Mouse (Mus musculus): ENCODE measurements around the gene Znrf2. TPM values are rescaled to one million over a fixed set of nuclear protein-coding genes. Genes with fewer than 3 reads are reported as not detected.

Znrf2 gene
- total and polyA plus RNA-seq, 3 experiments, result 20.3 to 49.4 (median 39.5) TPM

GRCm38 (mm10) chr6:54878546-54878945, 61.8 kb downstream of the Znrf2 start:
- ATAC-seq (ENCODE audit: extremely low read depth, insufficient number of reproducible peaks, low FRiP score, poor library complexity, severe bottlenecking), result no peak
- no peaks in the 10 kb centered on the region for H3K27me3 ChIP-seq (ENCODE audit: insufficient read depth, low read length)
- no peaks in the 10 kb centered on the region for H3K9me3 ChIP-seq (replicated peaks)
- H3K4me1 ChIP-seq (ENCODE audit: insufficient read depth, low read depth, low read length), result peaks cover 4% of the 10 kb centered on the region
- TF ChIP-seq TAL1 (conservative IDR thresholded peaks at IDR 0.05; ENCODE audit: low read depth, low read length), result no peak
- TF ChIP-seq GATA1 (IDR thresholded peaks at IDR 0.05; ENCODE audit: borderline replicate concordance, low read length), result no peak
- no peak for TF ChIP-seq POLR2AphosphoS5 (IDR thresholded peaks at IDR 0.05; ENCODE audit: insufficient replicate concordance, low read depth, low read length)
- TF ChIP-seq GATA2 (IDR thresholded peaks at IDR 0.05; ENCODE audit: borderline replicate concordance, low read depth, low read length), result no peak
- no peak for TF ChIP-seq CTCF (IDR thresholded peaks at IDR 0.05; ENCODE audit: low read depth, low read length)
- no peak overlapping the region for H3K4me3 ChIP-seq (ENCODE audit: low read depth, low read length)
- peaks cover 46% of the 10 kb centered on the region for H3K36me3 ChIP-seq (replicated peaks)
- no peak for DNase-seq (ENCODE audit: low spot score)

- no peaks in the 10 kb centered on the region for H3K9me3 ChIP-seq (replicated peaks)
- ATAC-seq (ENCODE audit: extremely low read depth, insufficient number of reproducible peaks, low FRiP score, poor library complexity, severe bottlenecking) (no peak), DNase-seq (ENCODE audit: low spot score) (no peak)
- no peak overlapping the region for H3K4me3 ChIP-seq (ENCODE audit: low read depth, low read length)
- peaks cover 4% of the 10 kb centered on the region for H3K4me1 ChIP-seq (ENCODE audit: insufficient read depth, low read depth, low read length)
- no peaks in the 10 kb centered on the region for H3K27me3 ChIP-seq (ENCODE audit: insufficient read depth, low read length)
- H3K36me3 ChIP-seq (replicated peaks), result peaks cover 47% of the 10 kb centered on the region
- TF ChIP-seq GATA2 (IDR thresholded peaks at IDR 0.05; ENCODE audit: borderline replicate concordance, low read depth, low read length), result no peak
- TF ChIP-seq CTCF (IDR thresholded peaks at IDR 0.05; ENCODE audit: low read depth, low read length), result no peak
- no peak for TF ChIP-seq GATA1 (IDR thresholded peaks at IDR 0.05; ENCODE audit: borderline replicate concordance, low read length)
- no peak for TF ChIP-seq POLR2AphosphoS5 (IDR thresholded peaks at IDR 0.05; ENCODE audit: insufficient replicate concordance, low read depth, low read length)
- TF ChIP-seq TAL1 (conservative IDR thresholded peaks at IDR 0.05; ENCODE audit: low read depth, low read length), result no peak
These were observed 63.4 kb downstream of the Znrf2 start for GRCm38 (mm10) chr6:54880086-54880485.

GRCm38 (mm10) chr6:54883424-54883823, 66.7 kb downstream of the Znrf2 start:
- no peak for ATAC-seq (ENCODE audit: extremely low read depth, insufficient number of reproducible peaks, low FRiP score, poor library complexity, severe bottlenecking)

GRCm38 (mm10) chr6:54886195-54886594, 69.5 kb downstream of the Znrf2 start:
- no peaks in the 10 kb centered on the region for H3K4me1 ChIP-seq (ENCODE audit: insufficient read depth, low read depth, low read length)
- no peaks in the 10 kb centered on the region for H3K9me3 ChIP-seq (replicated peaks)
- no peaks in the 10 kb centered on the region for H3K27me3 ChIP-seq (ENCODE audit: insufficient read depth, low read length)
- no peak for TF ChIP-seq GATA1 (IDR thresholded peaks at IDR 0.05; ENCODE audit: borderline replicate concordance, low read length)
- TF ChIP-seq GATA2 (IDR thresholded peaks at IDR 0.05; ENCODE audit: borderline replicate concordance, low read depth, low read length), result no peak
- no peak for TF ChIP-seq POLR2AphosphoS5 (IDR thresholded peaks at IDR 0.05; ENCODE audit: insufficient replicate concordance, low read depth, low read length)
- TF ChIP-seq TAL1 (conservative IDR thresholded peaks at IDR 0.05; ENCODE audit: low read depth, low read length), result no peak
- TF ChIP-seq CTCF (IDR thresholded peaks at IDR 0.05; ENCODE audit: low read depth, low read length), result no peak
- H3K36me3 ChIP-seq (replicated peaks), result peaks cover 58% of the 10 kb centered on the region
- DNase-seq (ENCODE audit: low spot score) (no peak), ATAC-seq (ENCODE audit: extremely low read depth, insufficient number of reproducible peaks, low FRiP score, poor library complexity, severe bottlenecking) (no peak)
- no peak overlapping the region for H3K4me3 ChIP-seq (ENCODE audit: low read depth, low read length)

More at GRCm38 (mm10) chr6:54883424-54883823, 66.7 kb downstream of the Znrf2 start:
- no peaks in the 10 kb centered on the region for H3K4me1 ChIP-seq (ENCODE audit: insufficient read depth, low read depth, low read length)
- H3K9me3 ChIP-seq (replicated peaks), result no peaks in the 10 kb centered on the region
- TF ChIP-seq GATA1 (IDR thresholded peaks at IDR 0.05; ENCODE audit: borderline replicate concordance, low read length) (no peak), CTCF (IDR thresholded peaks at IDR 0.05; ENCODE audit: low read depth, low read length) (no peak), POLR2AphosphoS5 (IDR thresholded peaks at IDR 0.05; ENCODE audit: insufficient replicate concordance, low read depth, low read length) (no peak), TAL1 (conservative IDR thresholded peaks at IDR 0.05; ENCODE audit: low read depth, low read length) (no peak), GATA2 (IDR thresholded peaks at IDR 0.05; ENCODE audit: borderline replicate concordance, low read depth, low read length) (no peak)
- H3K36me3 ChIP-seq (replicated peaks), result peaks cover 60% of the 10 kb centered on the region
- no peak overlapping the region for H3K4me3 ChIP-seq (ENCODE audit: low read depth, low read length)
- H3K27me3 ChIP-seq (ENCODE audit: insufficient read depth, low read length), result no peaks in the 10 kb centered on the region
- DNase-seq (ENCODE audit: low spot score), result no peak

- no peak for TF ChIP-seq GATA1 (IDR thresholded peaks at IDR 0.05; ENCODE audit: borderline replicate concordance, low read length)
- no peak for TF ChIP-seq POLR2AphosphoS5 (IDR thresholded peaks at IDR 0.05; ENCODE audit: insufficient replicate concordance, low read depth, low read length)
- no peak for TF ChIP-seq TAL1 (conservative IDR thresholded peaks at IDR 0.05; ENCODE audit: low read depth, low read length)
- no peak for TF ChIP-seq GATA2 (IDR thresholded peaks at IDR 0.05; ENCODE audit: borderline replicate concordance, low read depth, low read length)
- TF ChIP-seq CTCF (IDR thresholded peaks at IDR 0.05; ENCODE audit: low read depth, low read length), result no peak
- Histone ChIP-seq H3K36me3 (replicated peaks) (peaks cover 64% of the 10 kb centered on the region), H3K27me3 (ENCODE audit: insufficient read depth, low read length) (no peaks in the 10 kb centered on the region), H3K4me1 (ENCODE audit: insufficient read depth, low read depth, low read length) (no peaks in the 10 kb centered on the region), H3K4me3 (ENCODE audit: low read depth, low read length) (no peak overlapping the region), H3K9me3 (replicated peaks) (no peaks in the 10 kb centered on the region)
- ATAC-seq (ENCODE audit: extremely low read depth, insufficient number of reproducible peaks, low FRiP score, poor library complexity, severe bottlenecking) (no peak), DNase-seq (ENCODE audit: low spot score) (no peak)
These were observed 73.5 kb downstream of the Znrf2 start for GRCm38 (mm10) chr6:54890221-54890620.

GRCm38 (mm10) chr6:54891384-54891783, 74.7 kb downstream of the Znrf2 start:
- Histone ChIP-seq H3K9me3 (replicated peaks) (no peaks in the 10 kb centered on the region), H3K27me3 (ENCODE audit: insufficient read depth, low read length) (no peaks in the 10 kb centered on the region), H3K4me3 (ENCODE audit: low read depth, low read length) (no peak overlapping the region), H3K36me3 (replicated peaks) (peaks cover 62% of the 10 kb centered on the region), H3K4me1 (ENCODE audit: insufficient read depth, low read depth, low read length) (no peaks in the 10 kb centered on the region)
- no peak for ATAC-seq (ENCODE audit: extremely low read depth, insufficient number of reproducible peaks, low FRiP score, poor library complexity, severe bottlenecking)
- TF ChIP-seq POLR2AphosphoS5 (IDR thresholded peaks at IDR 0.05; ENCODE audit: insufficient replicate concordance, low read depth, low read length) (no peak), TAL1 (conservative IDR thresholded peaks at IDR 0.05; ENCODE audit: low read depth, low read length) (no peak)
- DNase-seq (ENCODE audit: low spot score), result no peak

Data from G1E (cell line).